In genomic region chr14:22800871-22801636, GRCm38 (mm10) we compare ENCODE assay signal across 10 mouse cellular contexts.
A peak's percentile ranks its signal among the peaks of the same experiment; 100 is the strongest.
DNase-seq lines count a peak whose midpoint lies in the region; ATAC-seq and TF ChIP-seq lines count a peak whose summit lies in the region.
"Had no signal": no experiment of that assay in that cellular context is flagged by ENCODE, and none has a peak within 500 bp of the region (broad histone marks: within the 10 kb centered on the region; RNA-seq: fewer than 3 reads in every experiment).

No protein-coding gene starts in this region.

- no peak for DNase-seq in midbrain, embryonic 10.5 days (ENCODE audit: low spot score)
- DNase-seq in kidney, adult 2 months = peak; percentile 96
- no peak for DNase-seq in adrenal gland, postnatal 36 days
- no peak for DNase-seq in urinary bladder, postnatal 25 days (ENCODE audit: low spot score)

- no peaks in the 10 kb centered on the region for H3K9me3 ChIP-seq in midbrain, embryonic 10.5 days (replicated peaks)
- H3K9me3 ChIP-seq in midbrain, embryonic 13.5 days = no peaks in the 10 kb centered on the region
- H3K9me3 ChIP-seq: embryonic facial prominence, embryonic 13.5 days; neural tube, embryonic 15.5 days had no signal

- H3K4me1 ChIP-seq in midbrain, embryonic 10.5 days = peaks cover 16% of the 10 kb centered on the region
- H3K4me1 ChIP-seq in midbrain, embryonic 13.5 days (replicated peaks) = 0 out of 2 replicates have a peak, but pooled peaks cover 2% of the 10 kb centered on the region
- peaks cover 21% of the 10 kb centered on the region for H3K4me1 ChIP-seq in bone marrow macrophage, adult 2 months (ENCODE audit: control insufficient read depth, insufficient read depth, low read length)
- peaks cover 11% of the 10 kb centered on the region; the same call in 1 of the 2 replicates for H3K4me1 ChIP-seq in kidney, adult 2 months (ENCODE audit: control insufficient read depth, insufficient read depth, low read length)
- H3K4me1 ChIP-seq: embryonic facial prominence, embryonic 13.5 days had no signal

- no peak for TF ChIP-seq POLR2A in bone marrow macrophage, adult 2 months (IDR thresholded peaks at IDR 0.05; ENCODE audit: borderline replicate concordance, low read depth, low read length)
- peak; percentile 92 for TF ChIP-seq POLR2A in kidney, adult 2 months (IDR thresholded peaks at IDR 0.05; ENCODE audit: low read depth, low read length)

- WGBS in midbrain, embryonic 10.5 days = 74% methylated on average over 13 of the region's 13 CpGs
- WGBS in midbrain, embryonic 13.5 days = 65% methylated on average over 13 of the region's 13 CpGs
- WGBS in kidney, adult 2 months = 35% methylated on average over 13 of the region's 13 CpGs

- H3K36me3 ChIP-seq in midbrain, embryonic 10.5 days = no peaks in the 10 kb centered on the region
- no peaks in the 10 kb centered on the region for H3K36me3 ChIP-seq in midbrain, embryonic 13.5 days
- H3K36me3 ChIP-seq in kidney, adult 2 months (ENCODE audit: control insufficient read depth, insufficient read depth, low read length) = no peaks in the 10 kb centered on the region
- H3K36me3 ChIP-seq: embryonic facial prominence, embryonic 13.5 days; G1E; neural tube, embryonic 15.5 days had no signal

- no peak overlapping the region for H3K9ac ChIP-seq in midbrain, embryonic 13.5 days (replicated peaks)
- H3K9ac ChIP-seq: embryonic facial prominence, embryonic 13.5 days; neural tube, embryonic 15.5 days had no signal

- TF ChIP-seq CTCF in bone marrow macrophage, adult 2 months (IDR thresholded peaks at IDR 0.05; ENCODE audit: low read depth, low read length) = no peak
- TF ChIP-seq CTCF in kidney, adult 2 months (conservative IDR thresholded peaks at IDR 0.05; ENCODE audit: insufficient read depth, insufficient read length, low read depth, low read length) = no peak

- H3K4me3 ChIP-seq in midbrain, embryonic 10.5 days = no peak overlapping the region
- H3K4me3 ChIP-seq in midbrain, embryonic 13.5 days (replicated peaks) = no peak overlapping the region
- peak overlapping the region; percentile 44 for H3K4me3 ChIP-seq in bone marrow macrophage, adult 2 months (ENCODE audit: insufficient read depth, low read length)
- H3K4me3 ChIP-seq in kidney, adult 2 months (ENCODE audit: insufficient read depth, low read depth, low read length) = peak overlapping the region; percentile 53
- H3K4me3 ChIP-seq: embryonic facial prominence, embryonic 13.5 days; neural tube, embryonic 15.5 days had no signal

- no peaks in the 10 kb centered on the region for H3K27me3 ChIP-seq in midbrain, embryonic 10.5 days (ENCODE audit: low read depth, poor library complexity, severe bottlenecking)
- peaks cover 8% of the 10 kb centered on the region; the same call in 1 of the 2 replicates for H3K27me3 ChIP-seq in midbrain, embryonic 13.5 days
- no peaks in the 10 kb centered on the region for H3K27me3 ChIP-seq in kidney, adult 2 months (replicated peaks; ENCODE audit: control insufficient read depth, insufficient read depth, low read length)
- H3K27me3 ChIP-seq: embryonic facial prominence, embryonic 13.5 days; neural tube, embryonic 15.5 days had no signal

- H3K27ac ChIP-seq in midbrain, embryonic 10.5 days (replicated peaks) = 0 out of 2 replicates have a peak overlapping the region, but pooled peaks have one; percentile 33
- no peak overlapping the region for H3K27ac ChIP-seq in midbrain, embryonic 13.5 days
- H3K27ac ChIP-seq in bone marrow macrophage, adult 2 months (ENCODE audit: insufficient read depth, low read depth, low read length) = peak overlapping the region; percentile 99
- peak overlapping the region; percentile 99 for H3K27ac ChIP-seq in kidney, adult 2 months (ENCODE audit: insufficient read depth, low read depth, low read length)
- H3K27ac ChIP-seq: embryonic facial prominence, embryonic 13.5 days; neural tube, embryonic 15.5 days had no signal

- ATAC-seq in midbrain, embryonic 13.5 days = no peak
- peak; percentile 96 for ATAC-seq in megakaryocyte progenitor cell, adult 5-6 weeks (replicated peaks; ENCODE audit: poor library complexity)

- H3K4me2 ChIP-seq in midbrain, embryonic 13.5 days (replicated peaks) = no peak overlapping the region
- H3K4me2 ChIP-seq: embryonic facial prominence, embryonic 13.5 days; neural tube, embryonic 15.5 days had no signal

Comparison
In these comparisons a context has a peak if more than half of its experiments do, and no peak if none do; other contexts are left out.
1. H3K4me3 ChIP-seq: peak in bone marrow macrophage, adult 2 months (single experiment) and kidney, adult 2 months (single experiment); none in midbrain, embryonic 10.5 days (single experiment) and midbrain, embryonic 13.5 days (single experiment).